Mouse (Mus musculus) adrenal gland, adult (tissue): ENCODE results near the gene Cdkn2b.

Experiments used
- DNase-seq, 2 experiments: peaks; one replicate each; pipeline ENCODE4 v3.0.0; 2022 to 2023; ENCODE audit warnings: low spot score in 1 of 2; ENCODE audit not compliant: inconsistent age in 2 of 2

Gene Cdkn2b

DNA sequence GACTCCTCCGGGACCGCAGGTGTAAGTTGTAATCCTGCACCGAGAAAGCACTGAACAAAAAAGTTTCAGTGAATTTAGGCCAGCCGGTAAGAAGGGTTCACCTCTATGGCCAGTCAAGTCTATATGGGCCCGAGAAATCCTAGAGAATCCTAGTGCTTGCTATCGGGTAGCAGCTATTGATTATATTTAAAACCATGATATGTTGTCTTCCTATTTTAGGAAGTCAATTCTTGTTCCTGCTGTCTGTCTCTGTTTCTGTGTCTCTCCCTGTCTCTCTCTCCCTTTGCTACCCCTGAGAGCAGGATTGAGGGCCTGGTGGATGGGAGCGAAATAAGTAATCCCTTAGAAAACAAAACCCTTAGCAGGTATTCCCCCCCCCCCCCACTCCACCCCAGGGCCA lies 17.3 kb downstream of the Cdkn2b start:
- no peak for DNase-seq

DNA sequence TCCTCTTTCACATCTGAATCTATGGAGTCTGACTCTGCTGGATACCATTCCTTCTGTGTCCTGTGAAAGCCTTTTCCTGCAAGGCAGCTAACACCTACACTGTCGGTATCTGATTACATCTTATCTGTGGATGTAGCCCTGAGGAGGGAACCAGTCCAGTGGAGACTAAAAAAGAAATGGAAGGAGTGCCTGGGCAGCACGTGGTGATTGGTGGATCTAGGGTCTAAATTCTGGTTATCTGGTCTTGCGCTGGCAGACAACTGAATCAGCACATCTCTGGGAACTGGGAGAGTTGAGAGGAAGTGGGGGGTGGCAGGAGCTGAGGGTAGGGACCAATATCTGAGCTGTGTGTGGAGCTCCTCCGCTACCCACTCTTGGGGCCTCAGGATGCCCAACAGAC lies 21.8 kb downstream of the Cdkn2b start:
- DNase-seq = no peak

DNA sequence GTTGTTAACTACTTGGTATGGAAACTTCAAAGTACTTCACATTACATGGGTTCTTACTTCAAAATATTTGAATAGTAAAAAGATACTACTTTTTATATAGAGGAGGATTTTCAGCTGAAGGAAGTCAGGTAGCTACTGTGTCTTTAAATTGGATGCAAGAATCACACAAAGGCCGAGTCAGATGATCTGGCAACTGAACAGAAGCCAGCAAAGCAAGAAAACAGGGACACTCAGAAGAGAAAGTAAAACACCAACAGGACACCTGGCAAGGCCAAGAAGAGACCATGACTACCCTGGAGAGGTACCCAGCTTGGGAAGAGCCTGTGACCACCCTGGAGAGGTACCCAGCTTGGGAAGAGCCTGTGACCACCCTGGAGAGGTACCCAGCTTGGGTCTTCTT lies 24.3 kb downstream of the Cdkn2b start:
- DNase-seq = peak; percentile 29 to 68

DNA sequence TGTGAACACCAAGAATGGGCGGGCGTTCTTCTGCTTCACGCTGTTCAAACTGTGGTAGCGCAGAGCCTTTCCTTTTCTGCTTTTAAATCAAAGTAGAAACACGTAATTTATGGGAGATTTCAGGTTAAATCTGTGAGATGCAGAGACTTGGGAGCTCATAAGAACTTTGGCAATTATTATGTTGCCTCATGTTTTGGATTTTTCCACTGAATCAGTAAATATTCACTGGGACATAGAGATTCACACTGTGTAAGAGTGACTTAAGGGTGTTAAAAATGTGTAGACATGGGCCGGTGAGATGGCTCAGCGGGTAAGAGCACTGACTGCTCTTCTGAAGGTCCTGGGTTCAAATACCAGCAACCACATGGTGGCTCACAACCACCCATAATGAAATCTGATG lies 25.2 kb downstream of the Cdkn2b start:
- DNase-seq = no peak

DNA sequence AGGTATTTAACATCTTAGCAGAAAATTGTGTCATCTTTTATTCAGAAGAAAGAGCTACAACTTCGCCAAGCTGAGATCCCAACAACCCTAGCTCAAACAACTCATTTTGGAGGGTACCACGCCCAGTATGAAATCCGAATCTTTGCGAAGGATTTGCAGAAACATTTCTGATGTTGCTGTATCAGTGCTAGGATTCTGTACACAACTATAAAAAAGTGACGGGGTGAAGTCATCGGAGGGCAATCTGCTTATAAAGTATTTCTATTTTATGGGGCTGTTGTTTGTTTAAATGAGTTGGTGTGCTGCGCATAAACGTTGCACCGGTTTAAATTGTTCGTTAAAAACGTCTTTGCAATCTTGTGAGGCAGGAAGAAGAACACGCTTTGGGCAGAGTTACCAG lies 28.2 kb downstream of the Cdkn2b start:
- no peak for DNase-seq

DNA sequence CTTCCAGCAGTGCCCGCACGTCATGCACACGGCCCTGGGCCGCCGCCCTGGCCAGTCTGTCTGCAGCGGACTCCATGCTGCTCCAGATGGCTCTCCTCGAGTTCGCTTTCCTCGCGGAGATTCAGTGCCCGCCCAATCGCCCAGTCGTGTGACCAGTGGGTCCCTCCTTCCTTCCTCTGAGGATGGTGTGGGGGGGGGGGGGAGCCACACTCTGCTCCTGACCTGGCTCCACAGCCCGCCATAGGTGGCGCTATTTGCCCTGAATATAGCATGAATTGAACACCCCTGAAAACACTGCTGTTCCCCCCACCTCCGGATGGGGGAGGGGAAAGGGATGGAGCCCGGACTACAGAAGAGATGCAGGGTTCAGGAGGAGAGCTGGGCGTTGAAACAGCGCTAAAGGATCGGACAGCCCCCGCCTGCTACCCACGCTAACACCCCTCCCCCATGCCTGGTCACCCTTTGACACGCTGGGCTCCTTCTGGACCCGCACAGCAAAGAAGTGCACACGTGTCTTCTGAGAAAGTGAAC lies 28.7 kb downstream of the Cdkn2b start:
- peak; percentile 60 to 79 for DNase-seq

DNA sequence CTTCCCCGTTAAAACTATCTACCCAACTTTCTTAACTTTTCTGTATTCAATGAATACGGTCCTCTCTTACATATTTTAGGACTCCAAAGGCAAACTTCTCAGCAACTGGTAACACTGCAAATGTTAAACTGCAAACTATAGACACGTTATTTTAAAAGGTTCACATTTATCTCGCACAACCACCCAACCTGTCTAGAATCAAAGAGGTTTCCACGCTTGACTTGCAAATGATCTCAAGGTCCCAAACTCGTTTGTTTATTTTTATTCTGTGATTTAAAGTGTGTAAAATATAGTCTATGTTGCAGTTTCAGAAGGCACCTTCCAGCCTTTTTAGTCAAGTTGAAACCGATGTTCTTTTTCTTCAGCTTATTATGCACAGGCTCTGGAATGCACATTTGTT lies 29.6 kb downstream of the Cdkn2b start:
- peak in 1 of 2 experiments; percentile 42 for DNase-seq

DNA sequence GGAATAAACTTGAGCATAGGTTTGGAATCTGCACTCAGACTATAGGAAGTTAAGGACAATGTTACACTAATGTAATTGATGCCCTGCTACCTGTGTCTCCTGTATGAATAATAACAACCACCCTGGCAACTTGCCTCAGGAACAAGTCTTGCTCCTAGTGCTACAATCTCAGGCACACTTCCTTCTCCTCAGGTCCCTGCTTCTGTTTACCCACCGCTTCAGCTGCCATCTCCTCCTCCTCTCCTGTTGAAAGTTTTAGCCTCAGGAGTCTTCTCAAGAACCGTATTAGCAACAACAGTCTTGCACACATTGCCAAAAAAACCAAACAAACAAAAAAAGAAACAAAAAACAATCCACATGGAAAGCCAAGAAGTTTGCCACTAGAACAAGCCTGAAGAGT lies 31.2 kb downstream of the Cdkn2b start:
- no peak for DNase-seq

DNA sequence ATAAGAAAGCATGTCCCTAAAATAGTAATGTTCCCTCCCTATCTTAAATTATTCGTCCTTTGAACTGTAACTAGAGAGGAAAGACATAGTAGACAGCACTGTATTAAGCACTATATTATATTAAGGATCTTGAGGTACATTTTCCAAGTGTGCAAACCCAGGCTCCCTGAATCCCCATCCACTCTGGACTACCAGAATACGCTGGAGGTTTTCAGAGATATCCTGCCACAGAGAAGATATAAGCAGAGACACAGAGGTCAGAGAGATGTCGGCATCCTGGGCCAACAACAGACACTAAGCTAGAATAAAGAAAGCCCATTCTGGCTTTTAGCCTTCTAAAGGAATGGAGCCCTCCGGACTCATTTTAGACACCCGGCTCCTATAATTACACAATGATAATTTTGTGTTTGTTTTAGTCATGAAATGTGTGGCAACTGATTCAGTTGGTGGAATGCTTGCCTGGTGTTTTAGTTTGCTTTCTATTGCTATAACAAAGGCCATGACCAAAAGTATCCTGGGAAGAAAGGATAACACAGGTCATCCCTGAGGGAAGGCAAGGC lies 33.4 kb downstream of the Cdkn2b start:
- DNase-seq = no peak

DNA sequence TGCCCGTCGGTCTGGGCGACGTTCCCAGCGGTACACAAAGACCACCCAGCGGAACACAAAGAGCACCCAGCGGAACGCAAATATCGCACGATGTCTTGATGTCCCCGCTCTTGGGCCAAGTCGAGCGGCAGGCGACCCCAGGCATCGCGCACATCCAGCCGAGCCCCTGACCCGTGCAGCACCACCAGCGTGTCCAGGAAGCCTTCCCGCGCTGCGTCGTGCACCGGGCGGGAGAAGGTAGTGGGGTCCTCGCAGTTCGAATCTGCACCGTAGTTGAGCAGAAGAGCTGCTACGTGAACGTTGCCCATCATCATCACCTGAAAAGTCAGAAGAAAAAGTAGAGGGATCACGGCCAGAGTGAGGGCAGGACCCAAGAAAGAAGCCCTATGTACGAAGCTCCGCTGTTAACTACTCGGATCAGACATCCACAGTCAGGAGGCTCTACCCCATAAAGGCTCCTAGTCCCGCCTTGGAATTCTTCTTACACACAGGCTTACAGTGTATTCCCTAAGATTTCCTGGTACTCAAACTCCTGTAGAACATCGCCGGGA lies 34.1 kb downstream of the Cdkn2b start:
- DNase-seq = no peak

DNA sequence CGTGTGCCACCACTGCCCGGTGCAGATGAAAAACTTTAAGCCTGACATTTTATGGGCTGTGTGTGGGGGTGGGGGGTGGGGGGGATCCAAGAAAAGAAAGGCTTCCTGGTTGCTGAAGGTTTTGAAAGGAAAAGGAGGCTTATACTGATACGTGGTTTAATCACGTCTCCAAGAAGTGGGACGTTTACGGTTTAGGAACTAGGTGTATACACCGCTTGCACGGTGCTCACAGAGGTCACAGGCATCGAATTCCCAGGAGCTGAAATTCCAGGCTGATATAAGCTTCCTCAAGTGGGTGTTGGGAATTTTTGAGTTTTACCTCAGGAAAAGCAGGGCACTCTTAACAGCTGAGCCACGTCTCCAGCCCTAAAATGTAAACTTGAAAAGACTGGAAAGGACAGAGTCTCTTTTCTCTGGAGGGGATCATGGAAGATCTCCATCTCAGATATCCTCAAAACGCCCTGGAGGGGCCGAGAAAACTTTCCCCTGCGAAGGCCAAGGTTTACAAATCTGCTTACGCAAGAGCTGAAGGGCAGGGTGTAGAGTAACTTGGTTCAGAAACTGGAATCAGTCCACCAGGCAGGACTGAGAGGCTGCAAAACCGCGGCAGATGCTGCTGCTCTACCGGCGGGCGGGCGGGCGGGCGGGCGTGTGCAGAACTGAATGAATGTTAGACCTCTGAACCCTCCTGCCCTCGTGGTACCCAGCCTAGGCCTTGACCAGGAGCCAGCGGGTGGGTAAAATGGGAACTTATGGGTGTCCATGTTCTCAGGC lies 34.8 kb downstream of the Cdkn2b start:
- peak in 1 of 2 experiments; percentile 68 for DNase-seq

DNA sequence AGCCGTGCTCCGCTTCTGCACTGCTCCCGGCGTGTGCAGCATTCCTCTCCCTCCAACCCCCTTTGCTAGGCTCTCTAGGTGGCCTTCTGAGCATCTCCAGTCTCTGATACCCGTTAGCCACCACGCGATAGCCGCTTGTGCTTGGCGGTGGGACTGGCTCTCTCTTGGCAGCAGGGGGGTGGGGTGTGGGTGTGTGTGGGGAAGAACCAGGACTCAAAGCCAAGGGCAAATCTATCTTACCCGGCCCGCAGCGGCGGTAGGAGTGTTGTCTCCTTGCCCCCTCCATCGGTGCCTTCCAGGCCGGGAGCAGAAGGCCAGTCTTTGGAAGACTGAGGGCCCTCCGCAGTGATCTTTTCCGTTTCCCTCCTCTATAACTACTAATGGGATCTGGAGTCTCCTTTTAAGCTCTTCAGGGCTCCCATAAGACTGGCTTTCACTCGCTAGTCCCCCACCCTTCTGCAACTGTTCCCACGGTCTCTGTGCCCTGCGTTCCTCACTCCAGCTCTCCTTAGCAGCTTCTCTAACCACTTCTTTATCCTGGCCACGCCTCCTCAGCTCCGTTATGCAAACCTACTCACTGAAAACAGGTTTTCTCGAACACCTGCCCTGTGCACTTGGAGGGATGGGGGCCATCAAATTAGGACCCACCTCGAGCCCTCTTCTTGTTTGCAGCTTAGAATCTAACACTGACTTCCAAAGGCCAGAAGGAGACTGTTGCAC lies 35.9 kb downstream of the Cdkn2b start:
- peak in 1 of 2 experiments; percentile 45 for DNase-seq

DNA sequence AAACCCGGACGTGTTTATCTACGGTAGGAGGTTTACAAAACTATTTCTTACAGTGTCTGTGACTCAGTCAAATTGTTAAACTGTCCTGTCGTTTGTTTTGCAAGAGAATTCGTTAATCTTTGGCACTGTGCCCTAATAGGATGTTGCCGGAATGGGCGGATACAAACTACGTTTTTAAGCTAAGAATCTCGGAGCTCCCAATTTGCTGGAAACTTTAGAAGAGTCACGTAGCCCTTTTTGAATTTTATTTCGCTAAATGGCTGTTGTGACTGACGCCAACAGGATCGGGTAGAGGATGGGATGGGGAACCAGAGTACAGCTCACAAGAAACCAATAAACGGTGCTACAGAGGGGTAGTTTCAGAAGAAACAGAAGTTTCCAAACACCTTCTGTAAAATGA lies 36.8 kb downstream of the Cdkn2b start:
- DNase-seq = peak in 1 of 2 experiments; percentile 80

DNA sequence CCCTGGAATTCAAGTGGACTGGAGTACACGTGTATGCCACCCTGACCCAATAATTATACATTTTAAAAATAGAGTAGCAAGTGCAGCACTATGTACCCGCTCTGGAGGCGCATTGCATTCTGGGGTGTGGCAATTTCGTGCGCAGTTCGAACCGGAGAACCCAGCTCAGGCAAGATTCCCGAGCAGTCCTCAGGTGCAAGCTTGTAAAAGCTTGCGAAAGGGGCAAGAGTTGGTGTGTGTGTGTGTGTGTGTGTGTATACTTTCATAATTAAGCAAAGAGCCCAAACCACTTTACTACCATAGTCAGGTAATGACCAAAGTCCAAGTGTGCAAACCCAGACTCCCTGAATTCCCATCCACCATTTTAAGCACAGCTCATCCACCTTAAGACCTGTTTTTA lies 37.3 kb downstream of the Cdkn2b start:
- DNase-seq = no peak

DNA sequence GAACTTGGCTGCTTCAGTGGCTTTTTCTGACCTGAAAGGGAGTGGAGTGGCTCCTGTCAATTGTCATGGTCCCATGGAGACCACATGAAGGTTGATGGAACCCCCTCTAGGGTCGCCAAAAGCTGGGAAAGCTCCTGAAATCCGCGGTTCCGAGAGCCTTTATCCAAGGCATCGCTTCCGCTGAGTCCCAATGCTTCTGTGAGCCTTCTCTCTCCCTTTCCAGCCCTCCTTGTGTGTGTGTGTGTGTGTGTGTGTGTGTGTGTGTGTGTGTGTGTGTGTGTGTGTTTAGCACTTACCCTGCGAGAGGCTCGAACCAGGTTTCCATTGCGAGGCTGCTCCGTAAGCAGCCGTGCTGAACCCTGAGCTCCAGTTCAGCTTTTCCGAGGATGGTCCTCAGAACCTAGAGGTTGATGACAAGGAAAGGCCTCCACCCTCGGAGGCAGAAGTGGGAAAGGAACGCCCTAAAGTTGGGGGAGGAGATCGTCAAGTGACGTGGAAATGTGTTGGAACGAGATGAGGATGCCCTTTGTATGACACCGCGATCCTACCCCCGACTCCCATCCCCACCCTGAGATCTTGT lies 37.8 kb downstream of the Cdkn2b start:
- peak in 1 of 2 experiments; percentile 45 for DNase-seq

DNA sequence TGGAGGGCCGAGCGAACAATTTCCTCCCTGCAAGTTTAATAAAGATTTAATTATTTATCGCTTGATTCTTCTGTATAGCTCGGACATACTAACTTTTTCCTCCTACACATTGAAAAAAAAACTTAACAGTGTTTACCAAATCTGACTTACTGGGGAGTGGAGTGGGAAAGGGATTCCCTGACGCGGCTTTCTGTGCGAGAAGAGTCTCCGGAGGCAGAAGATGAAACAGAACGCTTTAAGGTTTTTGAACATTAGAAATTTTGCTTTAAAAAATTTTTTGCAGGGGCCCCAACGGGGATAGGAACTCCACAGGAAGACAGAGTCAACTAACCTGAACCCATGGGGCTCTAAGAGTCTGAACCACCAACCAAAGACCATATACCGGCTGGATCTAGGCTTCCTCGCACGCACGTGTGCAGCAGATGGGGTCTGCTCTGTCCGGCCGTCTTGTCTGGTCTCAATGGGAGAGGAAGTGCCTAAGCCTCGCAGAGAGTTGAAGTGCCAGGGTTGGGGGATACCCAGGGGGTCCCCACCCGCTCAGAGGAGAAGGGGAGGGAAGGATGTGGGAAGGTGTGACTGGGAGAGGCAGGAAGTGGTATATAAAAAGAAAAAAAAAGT lies 38.6 kb downstream of the Cdkn2b start:
- peak in 1 of 2 experiments; percentile 30 for DNase-seq

DNA sequence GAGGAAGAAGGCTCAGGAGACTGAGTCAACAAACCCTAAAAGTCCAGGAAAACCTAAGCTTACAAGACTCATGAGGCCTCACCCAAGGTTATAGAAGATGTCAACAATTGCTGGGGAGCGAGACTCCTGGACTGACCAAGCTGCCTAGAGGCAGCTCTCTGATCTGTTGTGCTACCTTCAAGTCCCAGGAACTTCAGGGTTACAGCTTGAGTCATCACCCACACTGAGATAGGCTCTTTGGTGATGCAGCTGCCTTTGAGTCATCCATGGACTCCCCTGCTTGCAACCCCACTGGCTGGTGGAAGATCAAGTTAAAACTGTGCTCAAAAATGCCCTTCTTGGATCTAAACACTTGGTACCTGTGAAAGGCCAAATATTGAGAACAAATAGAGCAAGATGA lies 53.1 kb downstream of the Cdkn2b start:
- peak; percentile 62 to 79 for DNase-seq
